ENCODE assay signal across 18 mouse cellular contexts in the genomic region with DNA sequence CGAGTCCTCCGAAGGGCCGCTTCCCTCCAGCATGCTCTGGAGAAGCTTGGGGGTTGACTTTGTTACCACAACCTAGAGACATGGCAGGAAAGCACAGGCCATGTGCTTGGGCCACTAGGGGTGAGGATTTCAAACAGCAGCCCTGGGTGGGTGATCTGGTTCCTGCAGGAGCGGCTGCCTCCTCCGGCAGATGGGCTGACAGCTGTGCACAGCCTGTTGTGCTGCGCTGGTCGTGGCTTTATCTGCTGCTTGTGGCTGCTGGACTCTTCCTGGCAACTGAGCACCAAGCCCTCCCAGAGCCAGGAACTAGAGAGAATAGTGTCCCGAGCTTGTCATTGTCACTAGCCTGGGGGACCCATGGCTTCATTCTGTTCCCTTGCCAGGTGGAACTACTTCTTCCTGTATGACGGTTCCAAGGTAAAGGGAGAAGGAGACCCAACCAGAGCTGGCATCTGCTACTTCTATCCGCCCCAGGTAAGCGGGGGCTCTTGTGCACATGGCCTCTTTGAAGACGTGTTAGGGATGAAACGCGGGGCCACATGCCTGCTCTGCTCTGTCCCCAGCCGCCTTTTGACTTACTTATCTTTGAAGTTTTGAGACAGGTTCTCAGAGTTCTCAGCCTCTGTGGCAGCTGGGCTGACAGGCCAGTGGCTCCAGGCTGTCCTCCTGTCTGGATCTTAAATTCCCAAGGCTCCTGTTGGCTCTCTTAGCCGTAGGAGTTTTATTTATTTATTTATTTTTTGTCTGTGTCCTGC. TPM values are rescaled to one million over a fixed set of nuclear protein-coding genes. Genes with fewer than 3 reads are reported as not detected.
DNase-seq lines count a peak whose midpoint lies in the region; ATAC-seq lines count a peak whose summit lies in the region.
"Had no signal": no experiment of that assay in that cellular context is flagged by ENCODE, and none has a peak within 500 bp of the region (broad histone marks: within the 10 kb centered on the region; RNA-seq: fewer than 3 reads in every experiment).

No protein-coding gene starts in this region.

- peaks cover 49% of the 10 kb centered on the region for H3K36me3 ChIP-seq in midbrain, embryonic 14.5 days (ENCODE audit: control insufficient read depth, insufficient read depth, low read length)
- no peaks in the 10 kb centered on the region; the same call in 1 of the 2 replicates for H3K36me3 ChIP-seq in midbrain, embryonic 11.5 days (ENCODE audit: control insufficient read depth, insufficient read depth, low read length)
- peaks cover 51% of the 10 kb centered on the region for H3K36me3 ChIP-seq in liver, embryonic 12.5 days
- peaks cover 60% of the 10 kb centered on the region for H3K36me3 ChIP-seq in forebrain, embryonic 10.5 days (replicated peaks)

- H3K4me1 ChIP-seq in midbrain, embryonic 14.5 days (ENCODE audit: control insufficient read depth, insufficient read depth, low read length): peaks cover 22% of the 10 kb centered on the region
- H3K4me1 ChIP-seq in midbrain, embryonic 11.5 days (ENCODE audit: control insufficient read depth, insufficient read depth, low read length): peaks cover 17% of the 10 kb centered on the region
- H3K4me1 ChIP-seq in liver, embryonic 12.5 days: peaks cover 50% of the 10 kb centered on the region
- peaks cover 40% of the 10 kb centered on the region for H3K4me1 ChIP-seq in forebrain, embryonic 10.5 days

- H3K4me2 ChIP-seq in midbrain, embryonic 14.5 days (ENCODE audit: low read length): no peak overlapping the region
- no peak overlapping the region for H3K4me2 ChIP-seq in midbrain, embryonic 11.5 days
- peak overlapping the region; percentile 80 for H3K4me2 ChIP-seq in liver, embryonic 12.5 days
- H3K4me2 ChIP-seq: stomach, embryonic 15.5 days had no signal

- no peaks in the 10 kb centered on the region for H3K9me3 ChIP-seq in midbrain, embryonic 14.5 days (ENCODE audit: control insufficient read depth, low read length)
- no peaks in the 10 kb centered on the region for H3K9me3 ChIP-seq in midbrain, embryonic 11.5 days (ENCODE audit: control insufficient read depth, low read length)
- no peaks in the 10 kb centered on the region for H3K9me3 ChIP-seq in liver, embryonic 12.5 days (replicated peaks)
- H3K9me3 ChIP-seq in forebrain, embryonic 10.5 days: no peaks in the 10 kb centered on the region
- H3K9me3 ChIP-seq: stomach, embryonic 15.5 days had no signal

- intact Hi-C loops in heart, postnatal 10 days (cut with DNase I): no loop called here

- DNase-seq in heart, postnatal 10 days: peak; percentile 59
- no peak for DNase-seq in heart, adult 8-10 months (ENCODE audit: low spot score)
- DNase-seq in midbrain, embryonic 14.5 days: no peak
- DNase-seq in midbrain, embryonic 11.5 days (ENCODE audit: low spot score, missing footprints): no peak
- peak; percentile 43 for DNase-seq in heart, postnatal 4 days
- DNase-seq in forebrain, embryonic 10.5 days (ENCODE audit: extremely low spot score, low spot score): no peak
- DNase-seq in embryo, embryonic 10 days (ENCODE audit: low spot score): no peak
- DNase-seq: adrenal gland, postnatal 36 days; cerebellum, postnatal 36 days; gastrocnemius, postnatal 25 days; kidney, adult 11 months; kidney, postnatal 14 days; thymus, postnatal 36 days had no signal

- H3K9ac ChIP-seq in midbrain, embryonic 14.5 days (replicated peaks; ENCODE audit: low read length): 0 out of 2 replicates have a peak overlapping the region, but pooled peaks have one; percentile 9
- no peak overlapping the region for H3K9ac ChIP-seq in midbrain, embryonic 11.5 days (ENCODE audit: low read length)
- 0 out of 2 replicates have a peak overlapping the region, but pooled peaks have one; percentile 24 for H3K9ac ChIP-seq in liver, embryonic 12.5 days
- H3K9ac ChIP-seq: stomach, embryonic 15.5 days had no signal

- 86% methylated on average over 16 of the region's 16 CpGs for WGBS in midbrain, embryonic 14.5 days
- WGBS in midbrain, embryonic 11.5 days: 89% methylated on average over 16 of the region's 16 CpGs
- WGBS in liver, embryonic 12.5 days (ENCODE audit: insufficient replicate concordance): 52% methylated on average over 16 of the region's 16 CpGs
- 94% methylated on average over 16 of the region's 16 CpGs for WGBS in forebrain, embryonic 10.5 days

- H3K4me3 ChIP-seq in midbrain, embryonic 14.5 days (replicated peaks; ENCODE audit: low read depth, low read length): no peak overlapping the region
- no peak overlapping the region for H3K4me3 ChIP-seq in midbrain, embryonic 11.5 days (ENCODE audit: low read depth, low read length)
- no peak overlapping the region for H3K4me3 ChIP-seq in liver, embryonic 12.5 days
- no peak overlapping the region for H3K4me3 ChIP-seq in forebrain, embryonic 10.5 days
- H3K4me3 ChIP-seq: stomach, embryonic 15.5 days had no signal

- H3K27ac ChIP-seq in midbrain, embryonic 14.5 days (replicated peaks; ENCODE audit: low read depth, low read length): no peak overlapping the region
- H3K27ac ChIP-seq in midbrain, embryonic 11.5 days (ENCODE audit: low read depth, low read length): no peak overlapping the region
- peak overlapping the region; percentile 12; the same call in 1 of the 2 replicates for H3K27ac ChIP-seq in liver, embryonic 12.5 days
- H3K27ac ChIP-seq in forebrain, embryonic 10.5 days: no peak overlapping the region
- H3K27ac ChIP-seq: stomach, embryonic 15.5 days had no signal

- no peaks in the 10 kb centered on the region for H3K27me3 ChIP-seq in midbrain, embryonic 14.5 days (ENCODE audit: control insufficient read depth, insufficient read depth, low read length)
- no peaks in the 10 kb centered on the region for H3K27me3 ChIP-seq in midbrain, embryonic 11.5 days (ENCODE audit: control insufficient read depth, insufficient read depth, low read length)
- no peaks in the 10 kb centered on the region for H3K27me3 ChIP-seq in liver, embryonic 12.5 days (replicated peaks)
- H3K27me3 ChIP-seq in forebrain, embryonic 10.5 days (ENCODE audit: poor library complexity, severe bottlenecking): no peaks in the 10 kb centered on the region
- H3K27me3 ChIP-seq: stomach, embryonic 15.5 days had no signal

- ATAC-seq in midbrain, embryonic 14.5 days (ENCODE audit: low FRiP score, low TSS enrichment): no peak
- ATAC-seq in midbrain, embryonic 11.5 days (ENCODE audit: low FRiP score): no peak
- ATAC-seq in liver, embryonic 12.5 days: peak; percentile 21; the same call in 1 of the 2 replicates

RNA-seq across cellular contexts. Expression of gene Hps4, which starts 3.5 kb away (rescaled TPM):
- total RNA-seq in heart, postnatal 10 days (2021): 10 to 100 TPM; 11.5 to 12.8 TPM
- total RNA-seq in heart, adult 8-10 months (2022): 10 to 100 TPM in 2 of 4 experiments, 1 to 10 TPM in 2; 8.5 to 12.6 (median 10.2) TPM
- 42.0 and 47.4 TPM in 2 replicates for polyA plus RNA-seq in midbrain, embryonic 14.5 days (2014; fragmentation: Nextera tagmentation; extraction: Ambion mirVana)
- 28.5 and 31.9 TPM in 2 replicates for polyA plus RNA-seq in midbrain, embryonic 11.5 days (2014; fragmentation: Nextera tagmentation; extraction: Ambion mirVana)
- 10 to 100 TPM; 14.4 to 15.5 TPM for total RNA-seq in heart, postnatal 4 days (2021)
- polyA plus RNA-seq in liver, embryonic 12.5 days (2016; fragmentation: Nextera tagmentation; extraction: Ambion mirVana): 17.2 and 18.7 TPM in 2 replicates
- polyA plus RNA-seq in forebrain, embryonic 10.5 days (2016; fragmentation: Nextera tagmentation; extraction: Ambion mirVana): 32.7 and 33.6 TPM in 2 replicates

RNA-seq across cellular contexts. Expression of gene Srrd, which starts 3.5 kb away (rescaled TPM):
- 10 to 100 TPM; 10.2 to 12.5 TPM for total RNA-seq in heart, postnatal 10 days (2021)
- total RNA-seq in heart, adult 8-10 months (2022): 1 to 10 TPM; 7.8 to 9.4 (median 8.3) TPM
- 52.4 and 68.6 TPM in 2 replicates for polyA plus RNA-seq in midbrain, embryonic 14.5 days (2014; fragmentation: Nextera tagmentation; extraction: Ambion mirVana)
- polyA plus RNA-seq in midbrain, embryonic 11.5 days (2014; fragmentation: Nextera tagmentation; extraction: Ambion mirVana): 46.0 and 46.8 TPM in 2 replicates
- 10 to 100 TPM; 11.5 to 14.6 TPM for total RNA-seq in heart, postnatal 4 days (2021)
- 23.1 and 26.1 TPM in 2 replicates for polyA plus RNA-seq in liver, embryonic 12.5 days (2016; fragmentation: Nextera tagmentation; extraction: Ambion mirVana)
- polyA plus RNA-seq in forebrain, embryonic 10.5 days (2016; fragmentation: Nextera tagmentation; extraction: Ambion mirVana): 47.2 and 48.9 TPM in 2 replicates

RNA-seq across cellular contexts. Expression of gene Gm6583, which starts 9.4 kb away (rescaled TPM):
- total RNA-seq in heart, postnatal 10 days (2021): under 1 TPM; 0.10 to 0.19 TPM
- not detected for total RNA-seq in heart, adult 8-10 months (2022)
- polyA plus RNA-seq in midbrain, embryonic 14.5 days (2014; fragmentation: Nextera tagmentation; extraction: Ambion mirVana): 0.12 and 0.26 TPM in 2 replicates
- not detected in 2 replicates for polyA plus RNA-seq in midbrain, embryonic 11.5 days (2014; fragmentation: Nextera tagmentation; extraction: Ambion mirVana)
- total RNA-seq in heart, postnatal 4 days (2021): under 1 TPM in 1 of 2 experiments, not detected in 1; 0.11 TPM
- 0.35 and 0.41 TPM in 2 replicates for polyA plus RNA-seq in liver, embryonic 12.5 days (2016; fragmentation: Nextera tagmentation; extraction: Ambion mirVana)
- 0.19 and 0.31 TPM in 2 replicates for polyA plus RNA-seq in forebrain, embryonic 10.5 days (2016; fragmentation: Nextera tagmentation; extraction: Ambion mirVana)
- total RNA-seq: adrenal gland, postnatal 36 days; gastrocnemius, postnatal 25 days; layer of hippocampus, postnatal 25 days had no signal
- polyA plus RNA-seq: heart, postnatal 0 days; liver, adult 2 months had no signal

RNA-seq across cellular contexts. Expression of gene Tfip11, which starts 20.2 kb away (rescaled TPM):
- total RNA-seq in heart, postnatal 10 days (2021): 10 to 100 TPM; 19.2 to 22.0 TPM
- total RNA-seq in heart, adult 8-10 months (2022): 10 to 100 TPM; 17.0 to 19.1 (median 18.4) TPM
- 29.1 and 29.9 TPM in 2 replicates for polyA plus RNA-seq in midbrain, embryonic 14.5 days (2014; fragmentation: Nextera tagmentation; extraction: Ambion mirVana)
- 22.1 and 25.8 TPM in 2 replicates for polyA plus RNA-seq in midbrain, embryonic 11.5 days (2014; fragmentation: Nextera tagmentation; extraction: Ambion mirVana)
- total RNA-seq in heart, postnatal 4 days (2021): 10 to 100 TPM; 20.3 to 20.5 TPM
- 19.7 and 20.7 TPM in 2 replicates for polyA plus RNA-seq in liver, embryonic 12.5 days (2016; fragmentation: Nextera tagmentation; extraction: Ambion mirVana)
- 41.7 and 42.0 TPM in 2 replicates for polyA plus RNA-seq in forebrain, embryonic 10.5 days (2016; fragmentation: Nextera tagmentation; extraction: Ambion mirVana)

RNA-seq across cellular contexts. Expression of gene Asphd2, which starts 48.3 kb away (rescaled TPM):
- 1 to 10 TPM in 1 of 2 experiments, under 1 TPM in 1; 0.57 to 1.1 TPM for total RNA-seq in heart, postnatal 10 days (2021)
- under 1 TPM; 0.41 to 0.52 (median 0.47) TPM for total RNA-seq in heart, adult 8-10 months (2022)
- polyA plus RNA-seq in midbrain, embryonic 14.5 days (2014; fragmentation: Nextera tagmentation; extraction: Ambion mirVana): 91.5 and 103 TPM in 2 replicates
- polyA plus RNA-seq in midbrain, embryonic 11.5 days (2014; fragmentation: Nextera tagmentation; extraction: Ambion mirVana): 35.4 and 48.3 TPM in 2 replicates
- 1 to 10 TPM; 1.4 to 1.6 TPM for total RNA-seq in heart, postnatal 4 days (2021)
- 0.93 and 1.1 TPM in 2 replicates for polyA plus RNA-seq in liver, embryonic 12.5 days (2016; fragmentation: Nextera tagmentation; extraction: Ambion mirVana)
- 11.9 and 15.0 TPM in 2 replicates for polyA plus RNA-seq in forebrain, embryonic 10.5 days (2016; fragmentation: Nextera tagmentation; extraction: Ambion mirVana)
- total RNA-seq: liver, adult 2 months had no signal
- polyA plus RNA-seq: liver, adult 2 months had no signal

Comparison
In these comparisons a context has a peak if more than half of its experiments do, and no peak if none do; other contexts are left out.
1. DNase-seq: peak in heart, postnatal 10 days (2 of 2) and heart, postnatal 4 days (single experiment); none in heart, adult 8-10 months (single experiment), midbrain, embryonic 14.5 days (single experiment), midbrain, embryonic 11.5 days (single experiment), forebrain, embryonic 10.5 days (single experiment) and embryo, embryonic 10 days (single experiment).